Mouse (Mus musculus): Measurements from ENCODE around the gene Bsx.
A peak's percentile ranks its signal among the peaks of the same experiment; 100 is the strongest.

The Bsx gene

GRCm38 (mm10) chr9:40873556-40874470 is at the start of gene Bsx:
Gene Bsx, plus strand, starts transcription at chr9:40874127.
- DNase-seq, result peak in 1 of 2 experiments; percentile 14

- peak in 1 of 2 experiments; percentile 40 for DNase-seq
Measured at GRCm38 (mm10) chr9:40825601-40826000, 48.3 kb upstream of the Bsx start.

- no peak for DNase-seq
Measured at GRCm38 (mm10) chr9:40827366-40827765, 46.6 kb upstream of the Bsx start.

DNA sequence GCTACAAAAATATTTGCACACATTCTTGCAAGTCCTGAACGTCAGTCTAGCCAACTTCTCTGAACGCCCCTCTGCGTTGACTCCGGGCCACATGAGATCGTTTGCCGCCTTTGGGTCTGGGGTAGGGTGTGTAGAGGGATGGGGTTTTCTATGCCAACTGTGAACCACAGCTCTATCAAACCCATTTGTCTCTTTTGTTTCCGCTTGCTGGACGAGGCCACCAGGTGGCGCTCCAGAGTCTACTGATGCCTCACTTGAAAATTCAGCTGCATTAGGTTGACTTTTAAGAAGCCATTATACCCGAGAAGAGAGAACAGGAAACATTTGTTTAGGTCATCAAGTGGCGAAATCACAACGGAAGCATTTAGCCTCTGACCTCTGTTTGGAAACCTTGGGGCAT is 39.4 kb upstream of the Bsx start:
- peak; percentile 83 to 92 for DNase-seq

- DNase-seq, result no peak
Measured at GRCm38 (mm10) chr9:40836681-40837080, 37.2 kb upstream of the Bsx start.

GRCm38 (mm10) chr9:40839662-40840061 is 34.3 kb upstream of the Bsx start:
- DNase-seq, result no peak

GRCm38 (mm10) chr9:40851515-40851914 is 22.4 kb upstream of the Bsx start:
- no peak for DNase-seq

- peak in 1 of 2 experiments; percentile 17 for DNase-seq
Measured at GRCm38 (mm10) chr9:40858461-40859160, 15.3 kb upstream of the Bsx start.

DNA sequence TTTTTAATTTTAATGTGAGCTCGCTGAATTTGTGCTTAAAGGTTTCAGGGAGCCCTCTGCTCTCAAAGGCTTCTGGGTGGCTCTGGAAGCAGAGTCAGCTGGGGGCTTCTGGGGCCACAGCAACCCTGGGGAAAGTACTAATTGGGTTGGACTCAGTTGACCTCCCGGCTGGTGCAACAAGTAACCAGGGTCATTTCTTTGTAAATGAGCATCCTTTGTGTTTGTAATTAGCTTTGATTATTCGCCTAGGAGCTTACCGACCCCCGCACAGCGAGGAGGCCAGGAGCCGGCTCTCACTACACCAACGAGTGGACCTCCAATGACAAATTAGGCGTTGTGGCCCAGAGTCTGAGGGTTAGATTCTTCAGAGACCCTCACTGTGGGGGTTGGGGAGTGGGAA is 14.7 kb upstream of the Bsx start:
- no peak for DNase-seq

- DNase-seq, result no peak
Measured at GRCm38 (mm10) chr9:40870331-40870730, 3.6 kb upstream of the Bsx start.

DNA sequence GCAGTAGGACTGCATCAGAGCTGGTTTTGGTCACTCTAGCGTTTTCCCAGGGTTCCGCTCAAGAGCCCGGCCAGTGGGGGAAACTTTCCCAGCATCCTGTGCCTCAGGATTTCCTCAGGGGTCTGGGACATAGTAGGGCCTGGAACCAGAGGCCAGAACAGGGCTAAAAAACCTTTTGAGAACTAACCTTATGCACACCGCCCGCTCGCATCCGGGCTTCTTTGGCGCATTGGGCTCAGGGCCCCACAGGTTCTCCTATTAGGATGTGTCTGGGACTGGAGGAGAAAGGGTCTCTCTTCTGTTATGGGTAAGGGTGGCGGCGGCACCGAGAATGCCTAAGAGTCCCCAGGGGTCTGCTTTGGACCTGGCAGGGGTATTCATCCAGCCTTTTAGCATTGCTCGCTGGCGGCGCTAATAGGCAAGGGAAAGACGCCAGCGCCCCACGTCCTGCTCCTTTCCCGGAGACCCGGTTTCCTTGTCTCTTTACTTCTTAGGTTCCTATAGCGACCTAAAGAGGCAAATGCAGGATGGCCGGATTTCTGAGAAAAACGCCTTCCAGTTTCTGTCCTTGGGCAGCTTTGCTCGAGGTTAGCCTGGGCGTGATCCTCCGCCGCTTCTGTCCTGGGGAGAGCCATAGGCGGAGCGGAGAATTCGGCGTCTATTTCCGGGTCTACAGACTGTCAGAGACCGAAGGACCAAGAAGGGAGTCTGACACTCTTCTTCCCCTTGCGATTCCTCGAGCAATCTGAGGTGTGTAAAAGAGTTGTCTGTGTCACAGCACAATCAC is 2.4 kb upstream of the Bsx start:
- peak in 1 of 2 experiments; percentile 9 for DNase-seq

DNA sequence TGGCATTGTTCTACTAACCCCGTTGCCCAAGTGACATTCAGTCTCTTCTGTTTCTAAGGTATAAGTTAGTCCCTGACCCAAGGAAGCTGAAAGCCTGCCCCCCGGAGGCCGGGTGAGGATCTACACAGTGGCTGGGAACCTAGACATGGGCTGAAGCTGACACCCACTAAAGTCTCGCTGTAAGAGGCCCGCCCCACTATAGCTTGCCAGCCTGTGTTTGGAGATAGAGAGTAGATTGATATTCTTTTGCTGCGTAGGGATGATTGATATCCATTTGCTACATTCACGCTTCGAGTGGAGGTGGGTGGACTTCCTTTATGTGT is 1.8 kb upstream of the Bsx start:
- peak in 1 of 2 experiments; percentile 37 for DNase-seq

GRCm38 (mm10) chr9:40874961-40875360 is 1.0 kb downstream of the Bsx start:
- no peak for DNase-seq

GRCm38 (mm10) chr9:40875431-40875830 is 1.5 kb downstream of the Bsx start:
- no peak for DNase-seq

DNA sequence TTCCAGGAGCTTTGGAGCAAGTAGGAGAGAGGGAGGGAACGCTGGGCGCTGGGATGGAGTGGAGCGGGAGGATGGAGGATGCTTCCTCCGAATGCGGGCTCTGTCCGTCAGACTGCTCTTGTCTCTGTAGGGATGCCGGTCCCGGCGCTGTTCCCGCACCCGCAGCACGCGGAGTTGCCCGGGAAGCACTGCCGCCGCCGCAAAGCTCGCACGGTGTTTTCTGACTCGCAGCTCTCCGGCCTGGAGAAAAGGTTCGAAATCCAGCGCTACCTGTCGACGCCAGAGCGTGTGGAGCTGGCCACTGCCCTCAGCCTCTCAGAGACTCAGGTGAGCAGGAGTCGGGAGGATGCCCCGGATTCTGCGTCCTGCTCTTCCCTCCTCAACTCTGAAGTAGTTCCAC is 2.2 kb downstream of the Bsx start:
- DNase-seq, result peak in 1 of 2 experiments; percentile 10

GRCm38 (mm10) chr9:40876693-40877092 is 2.8 kb downstream of the Bsx start:
- no peak for DNase-seq

DNA sequence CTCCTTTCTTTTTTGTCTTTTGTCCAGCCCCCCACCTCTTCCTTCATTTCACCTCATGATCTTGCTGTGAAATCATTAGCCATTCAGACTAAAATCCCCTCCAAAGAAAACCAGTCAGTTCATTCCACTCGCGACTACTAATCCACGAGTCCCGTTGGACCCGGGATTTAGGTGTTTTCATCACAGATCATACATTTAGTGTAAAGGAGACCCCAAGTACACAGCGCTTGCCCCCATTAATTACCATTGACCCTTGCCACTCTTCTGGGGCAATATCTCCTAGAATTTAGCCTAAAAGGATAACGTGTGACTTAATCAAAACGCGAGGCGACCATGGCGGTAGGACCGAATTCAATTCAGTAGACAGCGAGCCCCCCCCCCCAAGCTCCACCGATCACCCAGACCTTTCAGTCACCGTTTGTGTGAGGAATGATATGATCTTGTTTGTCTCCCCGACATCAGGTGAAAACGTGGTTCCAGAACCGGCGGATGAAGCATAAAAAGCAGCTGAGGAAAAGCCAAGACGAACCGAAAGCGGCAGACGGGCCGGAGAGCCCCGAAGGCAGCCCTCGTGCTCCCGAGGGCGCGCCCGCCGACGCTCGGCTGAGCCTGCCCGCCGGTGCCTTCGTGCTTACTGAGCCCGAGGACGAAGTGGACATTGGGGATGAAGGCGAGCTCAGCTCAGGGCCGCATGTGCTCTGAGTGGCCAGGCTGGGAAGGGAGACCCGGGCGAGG is 3.4 kb downstream of the Bsx start:
- DNase-seq, result peak in 1 of 2 experiments; percentile 9

DNA sequence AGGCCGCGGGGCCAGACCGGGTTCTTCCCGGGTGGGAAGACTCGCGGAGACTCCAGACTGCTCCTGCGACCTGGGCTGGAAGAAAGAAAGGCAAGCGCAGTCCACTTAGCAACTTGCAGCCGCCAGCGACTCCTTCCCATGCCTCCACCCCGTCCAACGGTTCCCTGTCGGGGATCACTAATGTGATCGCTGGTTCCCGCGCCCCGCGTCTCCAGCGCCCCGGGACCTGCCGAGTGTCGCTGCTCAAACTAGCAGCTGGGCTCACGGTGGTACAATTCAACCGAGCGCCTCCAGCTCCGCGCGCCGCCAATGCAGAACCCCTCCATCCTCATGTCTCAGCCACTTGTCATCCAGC is 3.9 kb downstream of the Bsx start:
- no peak for DNase-seq

GRCm38 (mm10) chr9:40878291-40878945 is 4.5 kb downstream of the Bsx start:
- no peak for DNase-seq

GRCm38 (mm10) chr9:40878998-40879397 is 5.1 kb downstream of the Bsx start:
- DNase-seq, result no peak

- no peak for DNase-seq
Measured at GRCm38 (mm10) chr9:40885669-40886068, 11.7 kb downstream of the Bsx start.

- no peak for DNase-seq
Measured at GRCm38 (mm10) chr9:40889389-40889788, 15.5 kb downstream of the Bsx start.

Data from cerebellum, postnatal 25 days (tissue).